Mouse (Mus musculus): Measurements from ENCODE around the gene Slc35f2. TPM values are rescaled to one million over a fixed set of nuclear protein-coding genes. Genes with fewer than 3 reads are reported as not detected.
A peak's percentile ranks its signal among the peaks of the same experiment; 100 is the strongest.

Gene Slc35f2
- polyA plus RNA-seq (2017; shearing (Covaris generic)) = 10 to 100 TPM; 10.5 to 14.8 TPM

DNA sequence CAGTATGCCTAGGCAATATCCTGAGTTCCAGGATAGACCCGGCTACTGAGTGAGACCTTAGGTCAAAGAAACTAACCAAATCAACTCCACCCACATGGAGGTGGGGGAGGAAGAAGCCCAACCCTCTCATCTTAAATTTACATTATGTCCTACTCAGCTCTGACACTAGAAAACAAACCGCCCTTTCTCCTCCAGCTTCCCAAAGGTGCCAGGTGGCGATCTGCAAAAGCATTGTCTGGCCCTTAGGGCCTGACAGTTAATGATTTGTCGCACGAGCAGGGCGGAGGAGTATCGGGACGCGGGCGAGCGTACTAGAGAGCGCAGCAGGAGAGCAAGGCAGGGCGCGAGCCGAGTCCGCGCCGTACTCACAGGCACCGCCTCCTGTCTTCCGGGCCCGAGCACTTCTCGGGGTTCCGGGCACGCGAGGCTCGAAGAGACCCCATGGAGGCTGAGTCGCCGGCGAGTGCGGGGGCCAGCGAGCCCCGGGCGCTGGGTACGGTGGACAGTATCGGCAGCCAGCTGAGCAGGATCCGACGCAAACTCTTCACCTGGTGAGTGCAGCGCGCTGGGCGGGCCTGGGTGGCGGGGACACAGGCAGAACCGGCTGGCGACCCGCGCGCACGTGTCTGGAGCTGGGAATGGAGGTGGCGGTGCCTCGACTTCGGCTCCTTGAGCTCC lies at the start of gene Slc35f2:
TSS of gene Slc35f2 (plus strand) at position 195 of the 678 bp plus-strand sequence.
- peak; percentile 89 for ATAC-seq

DNA sequence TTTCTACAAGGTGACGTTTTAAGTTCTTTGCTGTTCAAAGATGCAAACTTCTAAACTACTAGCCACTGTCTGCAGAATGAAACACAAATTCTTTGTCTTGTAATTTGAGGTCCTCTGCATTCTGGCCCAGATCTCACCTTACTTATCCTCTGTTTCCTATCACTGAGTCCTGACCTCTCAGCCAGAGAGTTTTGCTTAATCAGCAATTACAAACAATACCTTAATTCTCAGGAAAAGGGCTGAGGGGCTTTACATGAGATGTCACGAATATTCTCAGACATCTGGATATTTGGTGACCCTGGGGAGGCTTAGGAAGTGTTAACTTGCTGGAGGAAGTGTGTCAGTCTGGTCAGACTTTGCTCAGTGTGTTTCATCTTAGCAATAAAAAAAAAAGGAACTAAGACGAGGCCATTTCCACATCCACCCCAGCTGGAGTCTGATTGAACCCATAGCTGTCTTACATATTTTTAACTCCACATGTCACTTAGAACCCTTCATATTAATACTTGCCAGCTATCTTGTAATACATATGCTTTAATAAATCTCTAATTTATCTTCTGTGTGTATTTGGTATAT lies 30.4 kb upstream of the Slc35f2 start:
- no peak for ATAC-seq

DNA sequence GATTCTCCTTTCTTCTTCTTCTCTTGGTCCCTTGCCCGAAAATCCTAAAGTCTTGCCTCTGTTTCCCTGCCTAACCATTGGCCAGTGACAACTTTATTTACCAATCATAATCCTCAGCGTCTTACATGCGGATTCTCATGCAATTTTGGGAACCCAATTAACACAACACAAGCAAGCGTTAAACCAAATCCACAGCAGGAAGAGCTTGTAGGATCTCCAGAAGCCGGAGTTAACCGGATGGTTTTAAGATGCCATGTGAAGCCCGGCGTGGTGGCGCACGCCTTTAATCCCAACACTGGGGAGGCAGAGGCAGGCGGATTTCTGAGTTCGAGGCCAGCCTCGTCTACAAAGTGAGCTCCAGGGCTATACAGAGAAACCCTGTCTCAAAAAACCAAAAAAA lies 20.9 kb upstream of the Slc35f2 start:
- no peak for ATAC-seq

DNA sequence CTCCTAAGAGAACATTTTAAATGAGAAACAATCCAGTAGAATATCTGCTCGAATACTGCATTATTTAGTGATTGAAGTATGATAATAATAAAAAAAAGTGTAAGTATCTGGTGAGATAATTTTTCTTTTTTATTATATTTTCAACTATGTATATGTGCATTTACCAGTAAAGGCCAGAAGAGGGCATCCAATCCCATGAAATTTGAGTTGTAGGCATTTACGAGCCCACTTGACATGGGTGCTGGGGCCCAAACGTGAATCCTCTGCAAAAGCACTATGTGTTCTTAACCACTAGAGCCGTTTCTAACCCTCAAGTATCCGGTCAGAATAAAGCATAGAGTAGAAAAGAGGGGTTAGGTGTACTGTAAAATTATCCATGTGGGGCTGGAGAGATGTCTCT lies 20.4 kb upstream of the Slc35f2 start:
- peak; percentile 56 for ATAC-seq

DNA sequence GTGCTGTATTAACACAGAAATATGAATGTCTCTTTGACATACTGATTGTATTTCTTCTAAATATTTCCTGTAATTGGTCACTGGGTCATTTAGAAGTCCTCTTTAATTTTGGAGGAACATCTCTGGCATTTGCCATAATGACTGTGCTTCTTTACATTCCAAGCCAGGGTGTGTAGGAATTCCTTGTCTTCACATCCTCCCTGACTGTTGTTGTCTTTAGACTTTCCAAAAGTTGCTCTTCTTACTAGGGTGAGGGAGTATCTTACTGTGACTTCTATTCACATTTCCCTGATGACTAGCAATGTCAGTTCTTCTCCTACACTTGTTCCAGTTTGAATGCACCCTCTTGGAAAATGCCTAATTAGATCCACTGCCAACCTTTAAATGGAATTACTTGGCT lies 16.5 kb upstream of the Slc35f2 start:
- ATAC-seq = no peak

DNA sequence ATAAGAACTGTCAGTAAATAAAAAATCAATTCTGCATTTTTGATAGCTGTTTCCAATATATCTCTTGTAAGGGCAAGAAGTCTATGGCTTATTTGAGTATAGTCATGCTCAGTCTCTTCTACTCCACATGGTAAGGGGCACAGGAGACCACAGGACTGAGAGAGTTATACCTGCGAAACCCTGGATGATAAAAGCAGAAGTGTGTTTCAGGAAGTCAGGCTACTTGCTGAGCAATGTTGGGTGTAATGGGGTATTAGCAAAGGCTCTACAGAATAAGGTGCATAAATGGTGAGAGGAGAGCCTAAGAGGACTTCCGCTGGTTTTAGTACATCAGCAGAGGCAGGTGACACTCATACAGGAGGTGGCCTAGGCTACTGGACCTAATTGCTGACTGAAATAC lies 13.2 kb upstream of the Slc35f2 start:
- ATAC-seq = no peak

DNA sequence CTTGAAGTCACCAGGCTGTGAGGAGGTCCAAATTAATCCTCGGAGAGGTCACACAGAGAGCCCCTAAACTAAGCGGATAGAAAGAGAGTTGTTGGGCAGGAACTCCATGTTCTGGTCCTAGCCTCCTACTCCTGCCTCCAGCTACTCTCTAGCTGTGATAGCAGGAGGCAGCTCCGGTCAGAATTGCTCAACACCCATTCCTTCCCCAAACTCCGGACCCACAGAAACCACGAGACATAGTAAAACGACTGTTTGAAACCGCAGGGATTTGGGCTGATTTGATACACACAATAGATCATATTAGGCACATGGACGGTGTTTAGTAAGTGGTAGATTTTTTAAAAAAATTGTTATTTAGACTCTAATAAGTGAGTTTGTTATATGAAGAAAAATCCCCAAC lies 6.6 kb upstream of the Slc35f2 start:
- ATAC-seq = no peak

DNA sequence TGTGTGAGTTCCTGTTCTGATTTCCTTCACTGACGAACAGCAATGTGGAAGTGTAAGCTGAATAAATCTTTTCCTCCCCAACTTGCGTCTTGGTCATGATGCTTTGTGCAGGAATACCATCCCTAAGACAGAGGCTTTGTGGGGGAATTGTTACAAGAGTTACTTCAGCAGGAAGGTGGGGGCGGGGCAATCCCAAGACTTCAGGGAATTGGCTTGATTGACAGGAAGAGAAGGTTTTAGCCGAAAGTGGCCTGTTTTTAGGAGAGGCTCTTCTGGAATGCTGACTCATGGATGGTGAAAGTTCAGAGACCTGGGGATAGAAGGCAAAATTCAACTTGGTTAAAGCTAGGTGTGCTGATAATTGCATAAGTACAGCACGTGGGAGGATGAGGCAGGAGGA lies 2.9 kb upstream of the Slc35f2 start:
- no peak for ATAC-seq

DNA sequence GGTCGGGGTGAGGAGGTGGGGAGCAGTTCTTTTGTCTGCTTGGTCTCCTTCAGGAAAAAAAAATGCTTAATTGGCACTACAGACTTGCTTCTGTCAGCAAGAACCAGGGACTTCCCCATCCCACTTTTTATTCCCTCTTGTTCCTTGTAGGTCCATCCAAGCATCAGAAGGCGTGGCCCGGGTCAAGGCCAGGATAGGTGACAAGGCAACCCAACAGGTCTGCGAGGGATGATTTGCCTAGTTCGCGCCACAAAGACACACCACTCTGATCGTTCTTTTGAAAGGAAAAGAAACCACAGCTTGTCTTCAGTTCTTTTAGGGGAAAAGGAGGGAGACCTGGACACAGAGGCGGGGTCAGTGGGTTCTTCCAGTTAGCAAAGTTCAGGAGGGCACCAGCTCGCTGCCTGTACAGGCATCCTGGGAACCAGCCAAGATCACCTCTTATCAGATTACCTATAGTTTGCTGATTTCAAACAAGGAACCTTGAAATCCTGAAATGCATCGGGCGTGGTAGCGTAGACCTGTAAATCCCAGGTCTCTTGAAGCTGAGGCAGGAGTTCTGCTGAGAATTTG lies 481 bp upstream of the Slc35f2 start:
- ATAC-seq = no peak

DNA sequence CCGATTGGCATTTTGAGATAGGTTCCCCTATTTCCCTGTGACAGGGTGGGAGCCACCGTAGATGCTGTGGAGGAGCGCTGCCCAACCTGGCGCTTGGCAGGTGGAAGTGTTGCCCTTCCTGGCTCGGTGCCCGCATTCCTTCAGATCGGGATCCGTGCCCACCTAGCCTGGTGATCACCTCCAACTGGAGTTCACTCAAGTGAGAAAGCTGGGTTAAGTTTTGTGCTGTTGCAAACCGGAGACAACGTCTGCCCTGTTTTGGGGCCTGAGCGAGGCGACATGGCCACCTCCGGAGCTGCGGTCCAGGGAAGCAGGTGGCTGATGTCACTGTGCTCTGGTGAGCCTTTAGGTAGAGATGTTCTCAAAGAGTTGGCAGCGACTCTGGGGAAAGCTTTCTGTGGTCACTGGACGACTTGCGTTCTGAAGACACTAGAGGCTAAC lies 803 bp downstream of the Slc35f2 start:
- ATAC-seq = peak; percentile 19

DNA sequence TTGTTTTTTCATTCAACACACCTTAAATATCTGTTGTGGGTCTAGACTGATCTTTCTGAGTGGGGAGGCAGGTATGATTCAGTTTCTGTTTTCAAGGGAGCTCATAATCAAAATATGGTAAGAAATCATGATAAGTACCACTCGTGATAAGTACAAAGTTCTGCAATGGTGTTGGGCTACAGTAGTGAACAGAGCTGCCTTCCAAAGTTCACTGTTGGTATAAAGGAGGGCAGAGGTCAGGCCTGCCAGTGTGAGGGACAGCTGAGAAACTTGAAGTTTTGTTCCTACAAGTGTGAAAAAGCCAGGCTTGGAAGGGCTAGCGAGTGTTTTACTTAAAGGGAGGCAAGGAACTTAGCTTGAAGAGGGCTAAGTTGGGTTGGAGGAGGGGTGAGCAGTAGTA lies 4.2 kb downstream of the Slc35f2 start:
- no peak for ATAC-seq

DNA sequence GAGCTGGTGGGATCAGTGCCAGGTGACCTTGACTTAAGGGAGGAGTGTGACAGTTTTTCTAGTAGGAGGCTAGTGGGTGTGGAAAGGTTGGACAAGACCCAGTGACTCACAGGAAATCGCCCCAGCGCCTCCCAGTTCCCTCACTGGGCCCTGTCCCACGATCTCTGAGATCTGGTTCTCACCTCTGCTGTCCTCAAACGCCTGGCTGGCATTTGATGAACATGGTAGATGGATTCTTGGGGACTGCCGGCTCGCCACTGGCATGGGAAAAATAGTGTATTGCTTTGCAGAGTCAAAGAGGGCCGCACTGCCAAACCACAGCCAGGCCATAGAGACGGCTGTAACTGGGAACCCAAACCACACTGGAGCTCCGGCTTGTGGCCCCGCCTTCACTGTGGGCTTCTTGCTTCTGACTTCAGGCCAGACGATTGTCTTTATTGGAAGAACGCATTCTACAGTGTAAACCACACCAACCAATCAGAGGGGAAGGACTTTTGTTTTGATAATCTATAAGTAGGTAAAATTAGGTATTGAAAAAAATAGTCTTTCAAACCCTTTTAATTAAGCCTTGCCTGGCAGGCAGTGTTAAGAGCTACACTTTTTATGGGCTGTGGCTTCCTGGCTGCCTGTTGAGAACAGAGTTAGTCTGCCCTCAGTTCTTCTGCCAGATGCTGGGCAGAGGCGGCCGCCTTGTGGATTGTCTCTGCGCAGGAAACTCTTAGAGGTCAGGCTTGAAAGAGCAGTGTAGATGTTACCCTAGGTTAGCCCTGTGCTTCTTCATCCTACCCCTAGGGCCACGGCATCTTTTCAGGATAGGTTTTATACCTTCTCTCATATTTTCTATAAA lies 15.4 kb downstream of the Slc35f2 start:
- peak; percentile 79 for ATAC-seq

DNA sequence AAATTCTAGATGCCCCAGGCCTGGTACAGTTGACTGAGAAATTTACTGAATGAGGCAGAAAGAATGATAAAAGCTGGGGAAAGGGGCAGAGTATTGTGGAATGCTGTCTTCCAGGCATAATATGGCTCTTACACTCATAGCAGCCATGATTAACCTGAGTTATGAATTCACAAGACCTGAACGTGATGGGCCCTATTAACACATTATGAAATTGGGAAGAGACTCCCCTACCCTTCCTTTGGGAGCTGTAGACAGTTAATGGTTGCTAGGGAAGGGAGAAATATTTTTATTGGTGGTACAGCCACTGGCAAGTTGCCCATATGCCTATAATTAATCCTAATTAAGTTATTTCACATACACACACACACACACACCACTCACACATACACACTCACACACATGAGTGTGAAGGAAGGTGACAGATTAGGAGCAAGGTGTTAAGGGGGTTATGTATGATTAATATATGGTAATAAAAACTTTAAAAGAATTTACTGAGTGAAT lies 22.5 kb downstream of the Slc35f2 start:
- ATAC-seq = no peak

DNA sequence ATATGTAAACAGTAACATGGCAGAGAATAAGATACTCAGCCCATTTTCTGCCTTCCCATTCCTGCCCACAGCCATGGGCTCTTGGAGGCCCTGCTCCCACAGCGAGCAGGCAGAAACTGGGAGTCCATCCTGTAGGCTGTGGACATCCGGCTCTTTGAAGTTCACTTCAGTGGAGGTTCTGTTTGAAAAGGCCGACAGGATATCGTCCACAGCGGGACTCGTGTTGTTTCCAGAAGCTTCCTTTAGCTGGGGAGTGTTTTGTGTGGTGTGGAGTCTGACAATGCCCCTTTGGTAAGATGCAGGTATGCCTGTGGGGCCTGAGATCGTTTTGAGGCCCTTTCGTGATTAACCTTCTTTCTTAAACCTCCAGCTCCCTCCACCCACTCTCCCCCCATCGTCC lies 23.2 kb downstream of the Slc35f2 start:
- ATAC-seq = no peak

DNA sequence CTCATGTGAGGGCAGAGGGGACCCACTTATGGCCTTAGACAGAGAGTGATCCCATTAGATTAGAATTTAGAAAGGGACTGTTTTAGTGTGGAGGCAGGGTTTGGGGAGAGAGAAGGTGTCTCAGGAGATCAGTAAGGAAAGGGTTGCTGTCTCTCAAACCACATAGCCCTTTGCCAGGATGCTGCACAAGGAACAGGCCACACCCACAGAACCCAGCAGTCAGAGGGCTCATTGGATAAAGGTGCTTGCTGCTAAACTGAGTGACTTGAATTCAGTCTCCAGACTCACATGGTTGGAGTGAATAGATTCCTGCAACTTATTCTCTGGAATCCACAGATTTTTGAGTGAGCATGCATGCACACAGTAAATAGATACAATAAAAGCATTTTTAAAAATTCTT lies 24.0 kb downstream of the Slc35f2 start:
- no peak for ATAC-seq

DNA sequence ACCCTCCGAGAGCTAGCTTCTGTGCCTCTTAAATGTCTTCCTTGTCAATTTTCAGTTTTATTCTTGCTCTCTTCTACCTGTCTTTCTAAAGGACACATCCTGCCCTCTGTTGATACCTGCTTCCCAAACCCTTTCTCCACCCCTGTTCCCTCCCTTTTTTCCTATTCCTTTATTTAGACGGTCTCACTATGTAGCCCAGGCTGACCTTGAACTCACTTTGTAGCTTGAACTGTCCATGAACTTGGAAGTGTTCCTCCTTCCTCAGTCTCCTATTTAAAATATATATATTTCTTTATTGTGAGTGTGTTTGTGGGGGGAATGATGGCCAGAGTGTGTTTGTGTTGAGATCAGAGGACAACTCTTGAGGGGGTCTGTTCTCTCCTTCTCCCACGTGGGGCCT lies 25.0 kb downstream of the Slc35f2 start:
- ATAC-seq = no peak

DNA sequence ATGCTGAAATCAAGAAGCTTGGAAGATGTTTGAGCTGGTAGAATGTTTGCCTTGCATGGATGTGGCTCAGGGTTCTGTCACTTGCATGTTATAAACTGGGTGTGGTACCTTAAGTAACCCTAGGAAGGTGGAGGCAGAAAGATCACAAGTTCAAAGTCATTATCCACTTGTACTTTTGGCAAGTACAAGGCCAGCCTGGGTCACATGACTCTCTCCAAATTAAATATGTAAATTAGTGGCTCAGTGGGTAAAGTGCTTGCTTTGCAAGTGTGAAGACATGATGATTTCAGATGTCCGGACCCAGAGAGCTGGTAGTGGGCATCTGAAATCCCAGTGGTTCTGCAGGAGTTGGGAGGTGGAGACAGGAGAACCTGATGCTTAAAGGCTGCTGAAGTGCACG lies 25.8 kb downstream of the Slc35f2 start:
- ATAC-seq = no peak

DNA sequence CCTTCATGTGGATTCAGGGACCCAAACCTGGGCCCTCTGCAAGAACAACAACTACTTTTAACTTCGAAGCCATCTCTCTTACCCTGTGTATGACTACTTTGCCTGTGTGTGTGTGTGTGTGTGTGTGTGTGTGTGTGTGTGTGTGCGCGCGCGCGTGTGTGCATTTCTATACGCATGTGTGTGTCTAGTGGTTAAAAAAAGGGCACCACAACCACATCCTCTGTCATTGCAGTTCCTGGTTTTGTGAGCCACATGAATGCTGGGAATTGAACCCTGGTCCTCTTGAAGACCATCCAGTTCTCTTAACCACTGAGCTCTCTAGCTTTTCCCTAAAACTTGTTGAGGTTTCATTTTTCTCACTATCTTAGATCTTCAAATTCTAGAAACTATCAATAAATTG lies 31.6 kb downstream of the Slc35f2 start:
- peak; percentile 72 for ATAC-seq

DNA sequence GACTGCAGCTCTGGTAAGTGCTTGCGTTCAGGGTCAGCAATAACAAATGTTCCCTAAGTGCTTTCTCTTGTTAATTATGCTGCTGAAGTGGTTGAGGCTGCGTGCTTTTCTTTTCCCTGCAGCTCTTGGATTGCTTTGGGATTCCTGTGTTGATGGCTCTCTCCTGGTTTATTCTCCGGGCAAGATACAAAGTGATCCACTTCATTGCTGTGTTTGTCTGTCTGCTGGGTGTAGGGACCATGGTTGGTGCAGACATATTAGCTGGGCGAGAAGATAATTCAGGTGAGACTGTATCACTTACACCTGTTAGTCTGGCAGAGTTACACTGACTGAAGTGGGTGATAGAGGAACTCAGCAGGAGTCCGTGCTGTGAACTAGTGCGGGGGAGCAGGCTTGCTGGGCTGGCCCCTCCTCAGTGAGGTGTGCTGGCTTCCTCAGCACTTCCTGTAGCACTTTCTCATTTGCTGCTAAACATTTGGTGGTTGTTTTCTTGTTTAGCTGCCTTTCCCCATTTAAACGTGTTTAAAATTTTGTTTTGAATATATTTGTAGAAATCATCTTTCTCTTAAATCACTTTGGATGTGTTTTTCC lies 35.3 kb downstream of the Slc35f2 start:
- ATAC-seq = peak; percentile 81

DNA sequence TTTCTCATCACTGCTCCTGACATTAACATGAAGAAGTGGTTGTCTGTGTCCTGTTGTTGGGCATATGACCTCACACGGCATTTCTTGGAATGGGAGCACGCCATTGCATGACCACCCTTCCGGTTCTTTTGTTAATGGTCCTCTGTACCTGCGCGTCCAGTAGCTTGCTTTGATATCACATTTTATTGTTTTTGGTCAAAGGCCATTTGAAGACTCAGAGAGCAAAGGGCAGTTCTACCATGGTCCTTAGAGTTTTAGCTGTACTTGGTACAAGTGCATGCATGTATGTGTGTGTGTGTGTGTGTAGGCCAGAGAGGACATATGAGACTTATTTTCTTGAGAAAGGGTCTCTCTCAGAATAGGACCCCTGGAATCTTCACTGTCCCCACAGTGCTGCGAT lies 42.1 kb downstream of the Slc35f2 start:
- ATAC-seq = no peak

DNA sequence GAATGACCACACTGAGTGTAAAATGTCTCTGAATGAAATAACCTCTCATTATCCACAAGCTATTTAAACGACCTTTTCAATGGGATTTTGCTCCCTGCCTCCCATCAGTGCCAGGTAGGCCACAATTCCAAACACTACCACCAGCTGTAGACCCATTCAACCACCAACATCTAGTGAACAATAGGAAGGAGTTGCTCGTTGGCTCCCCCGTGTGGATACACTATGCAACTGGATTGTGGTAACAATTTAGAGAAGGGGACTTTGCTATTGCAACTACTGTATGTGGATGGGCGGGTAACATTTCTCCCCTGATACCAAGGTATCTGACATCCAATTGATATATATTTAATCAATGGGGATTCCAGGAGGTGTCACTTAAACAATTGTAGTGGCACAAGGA lies 47.4 kb downstream of the Slc35f2 start:
- ATAC-seq = peak; percentile 93

DNA sequence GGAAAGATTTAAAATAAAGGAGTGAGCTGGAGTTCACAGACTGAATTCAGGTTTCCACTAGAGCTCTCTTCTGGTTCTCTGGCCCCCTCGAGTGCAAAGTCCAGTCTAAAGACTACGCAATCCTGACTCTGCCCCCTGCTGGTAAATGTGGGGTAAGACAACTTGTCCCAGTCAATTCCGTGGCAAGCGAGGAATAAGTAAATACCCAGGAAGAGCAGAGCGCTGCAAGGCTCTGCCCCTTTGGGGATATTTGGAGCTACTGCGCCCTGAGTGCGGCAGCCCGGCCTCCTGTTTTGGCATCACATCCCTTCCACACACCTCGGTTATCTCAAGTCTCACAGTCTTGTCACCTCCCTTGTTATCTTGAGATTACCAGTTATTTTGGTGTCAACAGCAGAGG lies 54.0 kb downstream of the Slc35f2 start:
- ATAC-seq = no peak

All from CD4-positive, CD25-positive, alpha-beta regulatory T cell, adult 4 months (primary cell).